Mouse (Mus musculus) CH12.LX (cell line): ENCODE measurements at regions not wholly inside any gene's neighbourhood (a gene's known extent, or its start where the extent isn't known, plus 50 kb on each side); places are given as distances from the start of the nearest gene placed in this dataset.

Experiments
- DNase-seq: peaks from one replicate; pipeline ENCODE4 v3.0.0-alpha.2; 2013; ENCODE audit errors: extremely low read depth
- H3K27ac ChIP-seq: 2 replicates; pipeline ENCODE4 v1.5.1; 2012; ENCODE audit warnings: low read depth, mild to moderate bottlenecking, control low read depth, moderate library complexity; ENCODE audit not compliant: insufficient read depth
- H3K27me3 ChIP-seq: replicated peaks from 2 replicates; pipeline ENCODE3; 2012; ENCODE audit warnings: inconsistent platforms
- H3K36me3 ChIP-seq, 2 experiments: replicated peaks in 1 of 2; 2 replicates each; pipeline versions ENCODE3 to v1.6.1; 2012; ENCODE audit warnings: inconsistent platforms in 1 of 2, low read length in 1 of 2, mild to moderate bottlenecking in 1 of 2, mixed read lengths in 1 of 2, moderate library complexity in 1 of 2; ENCODE audit not compliant: control insufficient read depth in 1 of 2, insufficient read depth in 1 of 2
- H3K4me1 ChIP-seq, 2 experiments: 2 replicates each; pipeline ENCODE4 v1.6.1; 2012; ENCODE audit warnings: inconsistent platforms in 1 of 2, moderate library complexity in 1 of 2; ENCODE audit not compliant: insufficient read depth in 2 of 2, control insufficient read depth in 1 of 2
- H3K4me2 ChIP-seq: 2 replicates; pipeline ENCODE4 v1.6.1; 2012; ENCODE audit warnings: low read depth, mild to moderate bottlenecking, control low read depth; ENCODE audit not compliant: poor library complexity, insufficient read depth, severe bottlenecking
- H3K4me3 ChIP-seq, 3 experiments: fragments of 150-350 bp in 1 of 3; sonication (generic) in 1 of 3; replicated peaks in 1 of 3; 2 replicates each; pipeline versions ENCODE3 to v1.5.1; 2011 to 2012; ENCODE audit warnings: low read depth in 2 of 3, low read length in 2 of 3, mild to moderate bottlenecking in 2 of 3, moderate library complexity in 2 of 3, control low read depth in 1 of 3, improper control_type of control experiment in 1 of 3, inconsistent platforms in 1 of 3, mixed read lengths in 1 of 3; ENCODE audit not compliant: poor library complexity in 1 of 3
- H3K79me2 ChIP-seq: replicated peaks from 2 replicates; pipeline ENCODE4 v1.6.1; 2012; ENCODE audit warnings: mild to moderate bottlenecking, moderate library complexity; ENCODE audit not compliant: control insufficient read depth, poor library complexity, insufficient read depth, severe bottlenecking; ENCODE audit errors: extremely low read depth
- H3K9ac ChIP-seq: 2 replicates; pipeline ENCODE4 v1.6.1; 2012; ENCODE audit warnings: low read depth, mild to moderate bottlenecking, control low read depth, moderate library complexity; ENCODE audit not compliant: insufficient read depth
- H3K9me3 ChIP-seq: replicated peaks from 2 replicates; pipeline ENCODE3; 2012; ENCODE audit warnings: low read length, inconsistent platforms, mixed read lengths
- CHD1 ChIP-seq: IDR thresholded peaks from 2 replicates; pipeline ENCODE4 v1.6.1; 2012; ENCODE audit warnings: low read depth, low read length, improper control_type of control experiment, inconsistent platforms
- CHD2 ChIP-seq: IDR thresholded peaks from 2 replicates; pipeline ENCODE4 v1.6.1; 2011; ENCODE audit warnings: low read length, improper control_type of control experiment
- E2F4 ChIP-seq: IDR thresholded peaks from 2 replicates; pipeline ENCODE4 v1.6.1; 2011; ENCODE audit warnings: low read depth, low read length, improper control_type of control experiment; ENCODE audit not compliant: insufficient replicate concordance
- EP300 ChIP-seq: IDR thresholded peaks from 2 replicates; pipeline ENCODE4 v1.6.1; 2011; ENCODE audit warnings: low read length, improper control_type of control experiment
- HCFC1 ChIP-seq: IDR thresholded peaks from 2 replicates; pipeline ENCODE4 v1.6.1; 2012; ENCODE audit warnings: low read depth, mild to moderate bottlenecking, inconsistent platforms, low read length, improper control_type of control experiment
- JUN ChIP-seq: IDR thresholded peaks from 2 replicates; pipeline ENCODE4 v1.6.1; 2011; ENCODE audit warnings: low read depth, mild to moderate bottlenecking, low read length, improper control_type of control experiment, moderate library complexity; ENCODE audit not compliant: insufficient read depth
- JUND ChIP-seq: conservative IDR thresholded peaks from 2 replicates; pipeline ENCODE4 v1.6.1; 2011; ENCODE audit warnings: low read depth, low read length, improper control_type of control experiment
- KAT2A ChIP-seq: IDR thresholded peaks from 2 replicates; pipeline ENCODE4 v1.6.1; 2012; ENCODE audit warnings: low read length, improper control_type of control experiment, inconsistent platforms; ENCODE audit not compliant: insufficient replicate concordance
- MAFK ChIP-seq: IDR thresholded peaks from 2 replicates; pipeline ENCODE4 v1.6.1; 2011; ENCODE audit warnings: low read length, improper control_type of control experiment; ENCODE audit not compliant: insufficient replicate concordance
- MAZ ChIP-seq: IDR thresholded peaks from 2 replicates; pipeline ENCODE4 v1.6.1; 2012; ENCODE audit warnings: low read depth, mild to moderate bottlenecking, inconsistent platforms, low read length, improper control_type of control experiment, moderate library complexity
- MEF2A ChIP-seq: IDR thresholded peaks from 2 replicates; pipeline ENCODE4 v1.6.1; 2014; ENCODE audit warnings: low read depth, mild to moderate bottlenecking, inconsistent platforms, low read length, improper control_type of control experiment, borderline replicate concordance
- PAX5 ChIP-seq: IDR thresholded peaks from 2 replicates; pipeline ENCODE4 v1.6.1; 2012; ENCODE audit warnings: low read length, inconsistent platforms, mixed read lengths
- POLR2AphosphoS2 ChIP-seq: IDR thresholded peaks from 2 replicates; pipeline ENCODE4 v1.6.1; 2011; ENCODE audit warnings: low read depth, low read length, improper control_type of control experiment
- RAD21 ChIP-seq: IDR thresholded peaks from 2 replicates; pipeline ENCODE4 v1.6.1; 2011; ENCODE audit warnings: low read depth, mild to moderate bottlenecking, low read length, improper control_type of control experiment, moderate library complexity
- RCOR1 ChIP-seq: conservative IDR thresholded peaks from 2 replicates; pipeline ENCODE4 v1.6.1; 2012; ENCODE audit warnings: low read depth, mild to moderate bottlenecking, inconsistent platforms, low read length, improper control_type of control experiment
- SIN3A ChIP-seq: IDR thresholded peaks from 2 replicates; pipeline ENCODE4 v1.6.1; 2012; ENCODE audit warnings: low read length, improper control_type of control experiment, inconsistent platforms
- SMC3 ChIP-seq: IDR thresholded peaks from 2 replicates; pipeline ENCODE4 v1.6.1; 2011; ENCODE audit warnings: low read depth, low read length, improper control_type of control experiment
- TBP ChIP-seq: conservative IDR thresholded peaks from 2 replicates; pipeline ENCODE4 v1.6.1; 2011; ENCODE audit warnings: low read depth, low read length, improper control_type of control experiment
- TCF12 ChIP-seq: IDR thresholded peaks from 2 replicates; pipeline ENCODE4 v1.6.1; 2014; ENCODE audit warnings: low read depth, mild to moderate bottlenecking, inconsistent platforms, low read length, improper control_type of control experiment
- UBTF ChIP-seq: IDR thresholded peaks from 2 replicates; pipeline ENCODE4 v1.6.1; 2012; ENCODE audit warnings: low read depth, mild to moderate bottlenecking, inconsistent platforms, low read length, improper control_type of control experiment, moderate library complexity
- USF2 ChIP-seq: conservative IDR thresholded peaks from 2 replicates; pipeline ENCODE4 v1.6.1; 2011; ENCODE audit warnings: low read depth, low read length, improper control_type of control experiment
- ZKSCAN1 ChIP-seq: IDR thresholded peaks from 2 replicates; pipeline ENCODE4 v1.6.1; 2012; ENCODE audit warnings: low read depth, inconsistent platforms, low read length, improper control_type of control experiment, borderline replicate concordance
- ZMIZ1 ChIP-seq: IDR thresholded peaks from 2 replicates; pipeline ENCODE4 v1.6.1; 2012; ENCODE audit warnings: low read depth, mild to moderate bottlenecking, inconsistent platforms, low read length, improper control_type of control experiment
- ZNF384 ChIP-seq: IDR thresholded peaks from 2 replicates; pipeline ENCODE4 v1.6.1; 2012; ENCODE audit warnings: low read depth, low read length, improper control_type of control experiment, inconsistent platforms
- dilution Hi-C: fragments of 300-500 bp; cut with MboI; formaldehyde crosslinking; loops from 2 replicates; pipeline ENCODE4 v1.14.3; 2020; ENCODE audit warnings: low sequenced_read_pairs; ENCODE audit not compliant: extremely low pct_unique_long_range_greater_than_20kb, extremely low pct_ligation_motif_present
- in situ Hi-C: fragments of 300-500 bp; cut with MboI; formaldehyde crosslinking; loops from 3 replicates; pipeline ENCODE4 v1.14.3; 2019; ENCODE audit warnings: low sequenced_read_pairs, low pct_ligation_motif_present, low pct_unique_long_range_greater_than_20kb, mixed read lengths

DNA sequence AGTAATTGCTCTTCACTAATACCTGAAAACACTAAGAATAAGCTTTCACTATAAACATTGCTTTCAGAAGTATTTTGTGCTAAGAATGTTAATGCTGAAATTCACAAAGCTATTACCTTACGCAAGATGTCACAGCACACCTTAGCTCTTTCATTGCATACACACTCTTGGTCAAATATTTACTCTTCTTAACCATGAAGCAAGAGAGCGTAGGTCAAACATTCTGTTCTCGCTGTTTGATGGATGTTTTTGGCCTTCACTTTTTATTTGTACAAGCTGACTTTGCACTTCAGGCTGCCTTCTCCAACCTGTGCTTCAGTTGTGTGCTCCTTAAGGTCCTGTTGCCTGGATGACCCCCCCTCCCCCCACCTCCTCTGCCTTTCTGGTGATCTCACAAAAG lies 212.8 kb upstream of the Chrm2 start:
- dilution Hi-C loops: no loop called here
- Histone ChIP-seq H3K4me3 (no peak overlapping the region), H3K27me3 (no peaks in the 10 kb centered on the region), H3K27ac (no peak overlapping the region), H3K4me1 (no peaks in the 10 kb centered on the region), H3K4me2 (no peak overlapping the region), H3K9me3 (no peaks in the 10 kb centered on the region), H3K9ac (no peak overlapping the region), H3K36me3 (no peaks in the 10 kb centered on the region), H3K79me2 (no peaks in the 10 kb centered on the region)
- in situ Hi-C loops: no loop called here
- no peak for TF ChIP-seq JUND
- no peak for TF ChIP-seq KAT2A
- no peak for TF ChIP-seq SIN3A
- no peak for TF ChIP-seq MEF2A
- TF ChIP-seq RCOR1: no peak
- TF ChIP-seq SMC3: no peak
- no peak for TF ChIP-seq TBP
- TF ChIP-seq E2F4: no peak
- no peak for TF ChIP-seq JUN
- TF ChIP-seq UBTF: no peak
- TF ChIP-seq EP300: no peak
- no peak for DNase-seq

- Histone ChIP-seq H3K27me3 (no peaks in the 10 kb centered on the region), H3K9me3 (no peaks in the 10 kb centered on the region), H3K4me3 (no peak overlapping the region), H3K27ac (no peak overlapping the region), H3K4me1 (no peaks in the 10 kb centered on the region), H3K79me2 (no peaks in the 10 kb centered on the region), H3K9ac (no peak overlapping the region), H3K4me2 (no peak overlapping the region), H3K36me3 (no peaks in the 10 kb centered on the region)
- TF ChIP-seq USF2 (no peak), HCFC1 (no peak), POLR2AphosphoS2 (no peak), E2F4 (no peak), TCF12 (no peak), SIN3A (no peak), MAZ (no peak), PAX5 (no peak), ZMIZ1 (no peak), CHD1 (no peak), ZKSCAN1 (no peak), ZNF384 (no peak), RAD21 (no peak), CHD2 (no peak), MEF2A (no peak), EP300 (no peak), MAFK (no peak)
- dilution Hi-C loops: no loop called here
- DNase-seq: no peak
- in situ Hi-C loops: no loop called here
These were observed 208.0 kb upstream of the Chrm2 start for GRCm38 (mm10) chr6:36179895-36180294.
